Mouse (Mus musculus): ENCODE measurements around the gene Hook2.

Gene Hook2

GRCm38 (mm10) chr8:84989311-84989731, 1.1 kb upstream of the Hook2 start:
- peak in 1 of 2 experiments; percentile 27 for DNase-seq

GRCm38 (mm10) chr8:84989810-84990209, 593 bp upstream of the Hook2 start:
- peak; percentile 90 to 92 for DNase-seq

GRCm38 (mm10) chr8:84990836-84991235, 433 bp downstream of the Hook2 start:
- no peak for DNase-seq

- DNase-seq, result no peak
Measured at GRCm38 (mm10) chr8:84994375-84994774, 4.0 kb downstream of the Hook2 start.

GRCm38 (mm10) chr8:84995680-84996079, 5.3 kb downstream of the Hook2 start:
- no peak for DNase-seq

GRCm38 (mm10) chr8:84996978-84997377, 6.6 kb downstream of the Hook2 start:
- no peak for DNase-seq

- DNase-seq, result peak; percentile 97
Measured at GRCm38 (mm10) chr8:84997649-84998295, 7.4 kb downstream of the Hook2 start.

- DNase-seq, result no peak
Measured at GRCm38 (mm10) chr8:85007686-85008085, 17.3 kb downstream of the Hook2 start.

GRCm38 (mm10) chr8:85011242-85011641, 20.8 kb downstream of the Hook2 start:
- DNase-seq, result no peak

- peak; percentile 69 to 70 for DNase-seq
Measured at GRCm38 (mm10) chr8:85013230-85013840, 22.9 kb downstream of the Hook2 start.

- DNase-seq, result no peak
Measured at GRCm38 (mm10) chr8:85014431-85014830, 24.0 kb downstream of the Hook2 start, which contains the start of gene Best2. TSS of gene Best2 (minus strand) at chr8:85014531.

- no peak for DNase-seq
Measured at GRCm38 (mm10) chr8:85016724-85017123, 26.3 kb downstream of the Hook2 start.

- no peak for DNase-seq
Measured at GRCm38 (mm10) chr8:85017209-85017608, 26.8 kb downstream of the Hook2 start.

- DNase-seq, result no peak
Measured at GRCm38 (mm10) chr8:85021514-85022055, 31.2 kb downstream of the Hook2 start.

GRCm38 (mm10) chr8:85023846-85024245, 33.4 kb downstream of the Hook2 start:
- DNase-seq, result no peak

GRCm38 (mm10) chr8:85025098-85025932, 34.9 kb downstream of the Hook2 start, which contains the start of gene Asna1:
TSS of gene Asna1 (minus strand) at chr8:85025281.
- DNase-seq, result peak; percentile 79 to 82

- peak; percentile 97 to 98 for DNase-seq
Measured at GRCm38 (mm10) chr8:85026670-85027515, 36.5 kb downstream of the Hook2 start, which contains the start of gene Trir. TSS of gene Trir (plus strand) at chr8:85026823.

- DNase-seq, result no peak
Measured at GRCm38 (mm10) chr8:85027516-85027855, 37.1 kb downstream of the Hook2 start.

GRCm38 (mm10) chr8:85027922-85028321, 37.5 kb downstream of the Hook2 start:
- DNase-seq, result no peak

GRCm38 (mm10) chr8:85029271-85029670, 38.9 kb downstream of the Hook2 start:
- DNase-seq, result no peak

- DNase-seq, result no peak
Measured at GRCm38 (mm10) chr8:85032622-85033311, 42.4 kb downstream of the Hook2 start.

- DNase-seq, result no peak
Measured at GRCm38 (mm10) chr8:85033867-85034266, 43.5 kb downstream of the Hook2 start.

All from cerebellum, postnatal 36 days (tissue).